Mouse (Mus musculus) neutrophil, adult 59 days (primary cell): Measurements from ENCODE around the gene Trim17. TPM values are rescaled to one million over a fixed set of nuclear protein-coding genes. Genes with fewer than 3 reads are reported as not detected.

Source experiments
- total RNA-seq, 2 experiments: library from RNA; stranded (reverse); gene quantifications; 1 replicate in 1 of 2; 2 replicates in 1 of 2; pipeline ENCODE4 v1.2.4; 2023

The Trim17 gene
- total RNA-seq, result not detected

DNA sequence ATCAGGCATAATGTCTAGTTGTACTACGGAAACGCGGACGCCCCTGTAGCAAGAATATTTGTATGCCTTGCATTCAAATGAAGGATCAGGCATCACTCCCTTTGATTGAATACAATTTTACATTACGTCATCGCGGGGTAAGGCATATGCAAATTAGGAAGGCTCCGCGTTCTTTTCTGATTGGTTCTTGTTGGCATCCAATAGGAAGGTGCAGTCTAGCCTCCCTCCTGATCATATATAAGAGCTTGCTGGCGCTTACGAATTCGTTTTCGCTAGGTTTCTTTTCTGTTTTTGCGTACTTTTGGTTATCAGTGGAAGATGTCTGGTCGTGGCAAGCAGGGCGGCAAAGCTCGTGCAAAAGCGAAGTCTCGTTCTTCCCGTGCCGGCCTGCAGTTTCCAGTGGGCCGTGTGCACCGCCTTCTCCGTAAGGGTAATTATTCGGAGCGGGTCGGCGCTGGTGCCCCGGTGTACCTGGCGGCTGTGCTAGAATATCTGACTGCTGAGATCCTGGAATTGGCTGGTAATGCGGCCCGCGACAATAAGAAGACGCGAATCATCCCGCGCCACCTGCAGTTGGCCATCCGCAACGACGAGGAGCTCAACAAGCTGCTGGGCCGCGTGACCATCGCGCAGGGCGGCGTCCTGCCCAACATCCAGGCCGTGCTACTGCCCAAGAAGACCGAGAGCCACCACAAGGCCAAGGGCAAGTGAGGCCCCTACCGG is at the start of gene Trim17, which contains the start of gene Hist3h2a:
Gene Trim17, plus strand, starts transcription at position 266 of the 723 bp plus-strand sequence.
Gene Hist3h2a, plus strand, starts transcription at position 266 of the 723 bp plus-strand sequence.

DNA sequence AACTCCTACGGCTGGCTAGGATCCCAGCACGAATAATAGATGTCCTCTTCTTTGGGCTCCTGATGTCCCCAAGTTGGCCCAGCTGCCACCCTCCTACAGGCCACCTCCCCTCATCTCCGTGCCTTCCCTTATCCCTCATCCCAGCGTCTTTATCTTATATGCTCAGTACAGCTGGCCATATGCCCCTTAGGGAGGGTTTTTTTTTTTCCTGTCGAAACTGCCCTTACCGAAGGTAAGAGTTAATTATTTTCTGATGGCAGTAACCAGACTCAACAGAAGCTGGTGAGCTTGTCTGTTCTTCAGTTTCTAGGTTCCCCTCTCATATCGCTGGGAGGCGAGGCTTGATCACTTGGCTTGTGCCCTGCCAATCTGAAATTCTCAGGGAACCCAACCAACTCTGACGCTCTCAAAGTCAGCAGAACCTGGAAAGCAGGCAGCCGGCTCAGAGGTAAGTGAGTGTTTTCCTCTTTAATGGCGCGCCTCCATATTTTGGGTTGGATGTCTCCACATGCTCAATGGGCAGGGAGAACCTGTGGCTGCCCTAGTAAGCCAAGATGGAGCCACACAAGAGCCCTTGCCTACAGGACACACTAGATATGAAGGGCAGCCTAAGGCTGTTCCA is 36.6 kb upstream of the Trim17 start, which contains the start of gene Btnl10:
Gene Btnl10, plus strand, starts transcription at position 164 of the 622 bp plus-strand sequence.

DNA sequence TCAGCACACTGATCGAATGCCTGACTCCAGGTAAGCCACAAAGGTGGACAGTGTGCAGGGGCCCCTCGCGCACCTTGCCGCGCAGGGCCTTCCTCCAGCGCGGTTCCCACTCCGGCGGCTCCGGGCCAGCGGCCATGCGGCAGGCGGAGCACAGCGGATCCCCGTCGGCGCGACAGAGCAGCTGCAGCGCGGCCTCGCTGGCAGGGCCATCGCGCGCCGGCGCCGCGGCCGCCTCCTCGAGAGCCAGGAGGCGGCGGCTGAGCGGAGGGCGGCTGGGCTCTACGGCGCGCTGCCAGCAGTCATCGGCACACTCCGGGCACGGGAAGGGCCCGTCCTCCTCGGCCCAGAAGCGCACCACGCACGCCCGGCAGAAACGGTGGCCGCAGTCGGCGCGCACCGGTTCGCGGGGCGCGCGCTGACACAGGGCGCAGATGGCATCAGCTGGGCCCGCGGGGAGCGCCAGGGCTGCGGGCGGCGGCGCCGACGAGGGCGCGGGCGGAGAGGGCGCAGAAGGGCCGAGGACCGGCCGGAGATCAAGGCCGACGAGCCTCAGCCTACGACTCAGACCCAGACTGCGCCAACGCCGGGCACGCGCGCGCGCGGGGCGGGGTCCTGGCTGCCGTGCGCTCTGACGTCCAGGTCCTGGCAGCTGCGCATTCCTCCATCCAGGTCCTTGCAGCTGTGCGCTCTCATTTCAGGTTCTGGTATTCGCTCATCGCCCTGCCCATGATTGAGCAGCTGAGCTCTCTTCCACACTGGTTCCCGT is 16.0 kb upstream of the Trim17 start, which contains the start of gene Rnf187:
Gene Rnf187, minus strand, starts transcription at position 595 of the 766 bp plus-strand sequence.

DNA sequence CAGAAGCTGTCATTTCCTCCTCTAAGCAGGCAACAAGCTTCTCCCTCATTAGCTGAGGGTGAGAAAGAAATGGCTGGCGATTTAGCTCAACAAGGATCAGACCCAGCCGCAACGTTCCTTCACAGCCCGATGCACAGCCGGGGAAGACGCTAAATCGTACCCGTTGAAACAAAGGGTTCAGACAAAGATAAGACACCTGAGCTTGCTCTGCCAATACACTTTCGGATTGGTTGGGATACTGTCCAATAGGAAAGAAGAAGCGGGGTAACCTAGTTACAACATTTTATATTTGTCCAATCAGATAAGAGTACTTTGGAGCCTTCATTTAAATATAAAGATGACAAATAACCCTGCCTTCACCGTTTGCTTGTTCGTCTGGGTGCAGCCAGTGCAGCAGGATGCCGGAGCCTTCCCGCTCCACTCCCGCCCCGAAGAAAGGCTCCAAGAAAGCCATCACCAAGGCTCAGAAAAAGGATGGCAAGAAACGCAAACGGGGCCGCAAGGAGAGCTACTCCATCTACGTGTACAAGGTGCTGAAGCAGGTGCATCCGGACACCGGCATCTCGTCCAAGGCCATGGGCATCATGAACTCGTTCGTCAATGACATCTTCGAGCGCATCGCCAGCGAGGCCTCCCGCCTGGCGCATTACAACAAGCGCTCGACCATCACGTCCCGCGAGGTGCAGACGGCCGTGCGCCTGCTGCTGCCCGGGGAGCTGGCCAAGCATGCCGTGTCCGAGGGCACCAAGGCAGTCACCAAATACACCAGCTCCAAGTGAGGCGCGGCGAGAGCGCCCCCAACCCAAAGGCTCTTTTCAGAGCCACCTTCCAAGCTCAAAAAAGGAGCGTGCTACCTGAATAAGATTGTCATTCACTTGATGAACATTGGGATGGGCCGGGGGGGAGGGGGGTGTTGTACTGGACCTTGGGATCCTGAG is 5.7 kb upstream of the Trim17 start, which contains the start of gene Hist3h2ba:
Gene Hist3h2ba, plus strand, starts transcription at position 379 of the 938 bp plus-strand sequence.

DNA sequence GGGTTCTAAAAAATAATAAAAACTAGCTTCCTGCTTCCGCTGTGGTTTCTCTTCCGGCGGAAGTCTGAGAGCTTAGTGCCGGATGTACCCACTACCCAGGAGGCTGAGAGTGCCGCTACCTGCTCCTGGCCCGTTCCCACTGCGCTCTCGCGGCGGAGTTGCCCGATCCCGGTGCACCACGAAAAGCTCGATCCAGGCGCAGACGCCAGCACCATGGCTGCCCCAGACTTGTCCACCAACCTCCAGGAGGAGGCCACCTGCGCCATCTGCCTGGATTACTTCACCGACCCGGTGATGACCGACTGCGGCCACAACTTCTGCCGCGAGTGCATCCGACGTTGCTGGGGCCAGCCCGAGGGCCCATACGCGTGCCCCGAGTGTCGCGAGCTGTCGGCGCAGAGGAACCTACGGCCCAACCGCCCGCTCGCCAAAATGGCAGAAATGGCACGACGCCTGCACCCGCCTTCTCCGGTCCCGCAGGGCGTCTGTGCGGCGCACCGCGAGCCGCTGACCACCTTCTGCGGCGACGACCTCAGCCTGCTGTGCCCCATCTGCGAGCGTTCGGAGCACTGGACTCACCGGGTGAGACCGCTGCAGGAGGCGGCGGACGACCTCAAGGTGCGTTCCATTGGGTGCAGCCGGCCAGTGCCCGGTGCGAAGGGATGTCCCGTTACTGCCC is 23.7 kb downstream of the Trim17 start, which contains the start of gene Trim11:
Gene Trim11, plus strand, starts transcription at position 67 of the 679 bp plus-strand sequence.

Other genes with a start within 250 kb of the Trim17 start
- under 1 TPM; 0.11 to 0.18 TPM for gene Olfr318, start 230.7 kb upstream of the Trim17 start, total RNA-seq
- gene Olfr317, start 215.5 kb upstream of the Trim17 start, total RNA-seq, result not detected
- gene Olfr316, start 202.0 kb upstream of the Trim17 start, total RNA-seq, result not detected
- not detected for gene Olfr315, start 181.5 kb upstream of the Trim17 start, total RNA-seq
- not detected for gene Olfr314, start 171.7 kb upstream of the Trim17 start, total RNA-seq
- not detected for gene Fam183b, start 152.7 kb upstream of the Trim17 start, total RNA-seq
- not detected for gene Olfr313, start 139.7 kb upstream of the Trim17 start, total RNA-seq
- not detected for gene Olfr312, start 125.4 kb upstream of the Trim17 start, total RNA-seq
- gene Olfr311, start 115.4 kb upstream of the Trim17 start, total RNA-seq, result not detected
- 1 to 10 TPM; 1.6 to 2.4 TPM for gene Gm12258, start 107.5 kb upstream of the Trim17 start, total RNA-seq
- 1 to 10 TPM; 2.2 to 3.8 TPM for gene 2810021J22Rik, start 87.5 kb upstream of the Trim17 start, total RNA-seq
- gene Zfp39, start 50.5 kb upstream of the Trim17 start, total RNA-seq, result 1 to 10 TPM; 4.5 to 4.9 TPM
- 1 to 10 TPM; 3.0 to 8.3 TPM for gene Btnl10, start 36.8 kb upstream of the Trim17 start, total RNA-seq
- gene Rnf187, start 15.8 kb upstream of the Trim17 start, total RNA-seq, result 10 to 100 TPM; 48.0 to 49.7 TPM
- 10 to 100 TPM; 14.0 to 44.6 TPM for gene Hist3h2ba, start 5.8 kb upstream of the Trim17 start, total RNA-seq
- 10 to 100 TPM; 56.8 to 72.0 TPM for gene Hist3h2a, start within 50 bp of the Trim17 start, total RNA-seq
- 10 to 100 TPM; 60.6 to 63.2 TPM for gene Trim11, start 23.4 kb downstream of the Trim17 start, total RNA-seq
- under 1 TPM; 0.02 TPM for gene Obscn, start 181.7 kb downstream of the Trim17 start, total RNA-seq
- gene Iba57, start 209.1 kb downstream of the Trim17 start, total RNA-seq, result 1 to 10 TPM; 4.8 to 6.6 TPM
- gene Gjc2, start 228.5 kb downstream of the Trim17 start, total RNA-seq, result not detected
- 10 to 100 TPM; 12.1 to 13.2 TPM for gene Guk1, start 237.5 kb downstream of the Trim17 start, total RNA-seq
- gene Mrpl55, start 247.8 kb downstream of the Trim17 start, total RNA-seq, result 10 to 100 TPM in 1 of 2 experiments, 1 to 10 TPM in 1; 9.3 to 13.5 TPM